Mouse (Mus musculus): ENCODE results near the gene Tm4sf1. TPM values are rescaled to one million over a fixed set of nuclear protein-coding genes. Genes with fewer than 3 reads are reported as not detected.

Tm4sf1 gene
- 115 TPM in 2 replicates for polyA plus RNA-seq (2014; fragmentation: Nextera tagmentation; extraction: Ambion mirVana)

DNA sequence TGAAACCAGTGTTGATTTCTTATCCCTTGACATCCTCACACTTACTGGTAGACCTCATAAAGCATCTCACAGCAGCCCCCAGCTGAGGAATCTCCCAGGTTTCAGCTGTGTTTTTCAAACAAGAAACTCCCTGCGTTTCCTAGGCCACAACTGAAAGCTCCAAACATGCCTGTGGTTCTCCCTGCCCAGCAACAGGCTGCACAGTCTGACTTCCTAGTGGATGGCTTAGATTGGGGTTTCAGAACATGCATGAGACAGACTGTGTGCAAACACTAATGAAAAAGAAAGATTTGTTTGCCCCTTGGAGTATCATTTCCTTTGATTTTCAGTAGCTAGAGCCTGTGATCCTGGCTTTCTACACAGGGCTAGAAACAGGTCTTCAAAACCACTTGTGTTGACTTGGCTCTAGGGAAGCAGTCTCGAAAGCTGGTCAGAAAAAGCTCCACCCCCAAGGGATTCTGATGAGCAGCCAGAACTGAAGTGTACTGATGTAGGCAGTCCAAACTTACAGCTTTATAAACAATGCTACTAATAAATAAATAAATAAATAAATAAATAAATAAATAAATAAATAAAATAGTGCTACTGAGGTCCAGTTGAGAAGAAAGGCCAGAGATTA is at the start of gene Tm4sf1:
Gene Tm4sf1, minus strand, starts transcription at position 68 of the 619 bp plus-strand sequence.
- 86% methylated on average over 2 of the region's 2 CpGs for whole genome bisulfite sequencing (ENCODE audit: insufficient replicate concordance)
- no peak within 1 kb of the TSS for H3K27ac ChIP-seq (ENCODE audit: low read depth, low read length)
- ATAC-seq (replicated peaks; ENCODE audit: insufficient number of reproducible peaks, low FRiP score, low TSS enrichment), result no peak
- no peaks in the 10 kb centered on the region for H3K4me1 ChIP-seq (ENCODE audit: control insufficient read depth, insufficient read depth, low read length)
- H3K9me3 ChIP-seq (replicated peaks; ENCODE audit: control insufficient read depth, low read length), result no peaks in the 10 kb centered on the region
- no peak within 1 kb of the TSS for H3K9ac ChIP-seq (ENCODE audit: low read depth, low read length)
- no peak within 1 kb of the TSS for H3K4me2 ChIP-seq
- no peak within 1 kb of the TSS for H3K4me3 ChIP-seq (ENCODE audit: low read depth, low read length)
- no peaks in the 10 kb centered on the region for H3K36me3 ChIP-seq (ENCODE audit: control insufficient read depth, insufficient read depth, low read length)
- no peaks in the 10 kb centered on the region for H3K27me3 ChIP-seq (ENCODE audit: control insufficient read depth, insufficient read depth, low read length)

DNA sequence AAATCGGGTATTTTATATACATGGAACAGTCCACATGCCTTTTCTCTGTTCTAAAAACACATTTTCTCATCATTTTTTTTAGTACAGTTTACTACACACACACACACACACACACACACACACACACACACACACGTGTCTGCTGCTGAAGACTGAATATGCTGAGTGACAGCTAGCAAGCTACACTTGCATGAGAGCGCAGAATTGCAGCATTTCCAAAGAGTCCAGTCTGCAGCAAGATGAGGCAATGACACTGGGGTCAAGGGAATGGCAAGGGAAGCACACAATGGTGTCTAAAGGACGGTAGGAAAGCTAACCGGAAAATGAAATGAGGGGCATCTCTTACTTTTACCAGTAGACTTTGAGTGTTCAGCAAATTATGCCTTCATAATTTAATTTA is 43.0 kb upstream of the Tm4sf1 start:
- no peaks in the 10 kb centered on the region for H3K36me3 ChIP-seq (ENCODE audit: control insufficient read depth, insufficient read depth, low read length)
- H3K27ac ChIP-seq (ENCODE audit: low read depth, low read length), result peak overlapping the region; percentile 41; the same call in 1 of the 2 replicates
- H3K9me3 ChIP-seq (replicated peaks; ENCODE audit: control insufficient read depth, low read length), result no peaks in the 10 kb centered on the region
- H3K9ac ChIP-seq (ENCODE audit: low read depth, low read length), result no peak overlapping the region
- H3K4me3 ChIP-seq (ENCODE audit: low read depth, low read length), result no peak overlapping the region
- no peak for ATAC-seq (replicated peaks; ENCODE audit: insufficient number of reproducible peaks, low FRiP score, low TSS enrichment)
- no peaks in the 10 kb centered on the region for H3K4me1 ChIP-seq (ENCODE audit: control insufficient read depth, insufficient read depth, low read length)
- H3K4me2 ChIP-seq, result no peak overlapping the region
- 73% methylated on average over 5 of the region's 5 CpGs for WGBS (ENCODE audit: insufficient replicate concordance)
- H3K27me3 ChIP-seq (ENCODE audit: control insufficient read depth, insufficient read depth, low read length), result no peaks in the 10 kb centered on the region

DNA sequence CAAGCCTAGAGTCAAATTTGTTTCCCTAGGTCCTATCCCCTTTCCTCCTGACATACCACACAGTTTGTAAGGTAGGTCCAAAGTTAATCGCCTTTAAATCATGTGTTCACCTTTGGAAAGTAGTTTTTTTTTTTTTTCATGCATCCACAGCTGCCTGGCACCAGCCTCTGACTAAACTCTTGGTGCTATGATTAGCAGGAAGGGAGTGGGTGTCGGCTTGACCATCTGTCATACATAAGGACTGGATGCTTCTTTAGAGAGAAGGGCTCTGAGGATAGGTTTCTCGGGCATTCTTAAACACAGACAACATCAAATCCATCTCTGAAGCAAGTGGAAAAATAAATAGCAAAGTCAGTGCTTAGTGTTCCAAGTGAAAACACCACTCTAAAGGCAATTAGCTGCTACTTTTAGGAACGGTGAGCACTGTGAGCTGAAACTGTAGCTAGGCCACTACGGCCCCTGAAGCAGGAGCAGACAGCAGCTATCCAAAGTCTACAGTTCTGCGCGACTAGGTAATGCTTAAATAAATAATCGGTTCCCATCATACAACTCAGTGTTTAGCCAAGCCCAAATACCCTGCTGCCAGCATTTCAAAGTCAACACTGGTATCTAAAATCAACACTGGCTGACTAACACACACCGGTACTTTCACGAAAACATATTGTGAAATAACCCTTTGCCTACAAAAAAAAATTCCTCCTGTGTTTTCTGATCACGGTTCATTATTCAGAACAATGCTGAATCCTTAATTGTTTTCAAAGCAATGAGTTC is 42.2 kb upstream of the Tm4sf1 start:
- Histone ChIP-seq H3K27ac (ENCODE audit: low read depth, low read length) (peak overlapping the region; percentile 55), H3K9ac (ENCODE audit: low read depth, low read length) (no peak overlapping the region), H3K4me1 (ENCODE audit: control insufficient read depth, insufficient read depth, low read length) (no peaks in the 10 kb centered on the region), H3K36me3 (ENCODE audit: control insufficient read depth, insufficient read depth, low read length) (no peaks in the 10 kb centered on the region), H3K4me2 (no peak overlapping the region), H3K27me3 (ENCODE audit: control insufficient read depth, insufficient read depth, low read length) (no peaks in the 10 kb centered on the region), H3K9me3 (replicated peaks; ENCODE audit: control insufficient read depth, low read length) (no peaks in the 10 kb centered on the region), H3K4me3 (ENCODE audit: low read depth, low read length) (no peak overlapping the region)
- ATAC-seq (replicated peaks; ENCODE audit: insufficient number of reproducible peaks, low FRiP score, low TSS enrichment), result no peak
- WGBS (ENCODE audit: insufficient replicate concordance), result 34% methylated on average over 11 of the region's 11 CpGs

DNA sequence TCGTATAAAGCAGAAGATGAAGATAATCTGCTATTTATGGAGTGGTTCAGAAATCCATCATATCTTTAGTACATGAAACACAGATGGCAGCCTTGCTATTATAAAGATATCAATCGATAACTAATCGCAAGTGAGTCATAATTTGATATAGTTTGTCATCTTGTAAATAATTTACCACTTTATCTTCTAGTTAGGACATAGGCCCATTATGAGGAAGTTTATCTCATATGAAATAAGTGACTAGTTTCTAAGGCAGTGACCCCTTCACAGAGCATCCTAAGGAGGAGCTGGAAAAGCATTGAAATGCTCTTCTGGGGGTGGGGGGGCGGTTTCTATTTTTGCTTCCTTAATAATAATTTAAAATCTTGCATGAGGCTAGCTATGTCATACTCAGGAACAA is 41.2 kb upstream of the Tm4sf1 start:
- no peaks in the 10 kb centered on the region for H3K36me3 ChIP-seq (ENCODE audit: control insufficient read depth, insufficient read depth, low read length)
- H3K4me3 ChIP-seq (ENCODE audit: low read depth, low read length), result no peak overlapping the region
- no peak overlapping the region for H3K27ac ChIP-seq (ENCODE audit: low read depth, low read length)
- no peak overlapping the region for H3K9ac ChIP-seq (ENCODE audit: low read depth, low read length)
- ATAC-seq (replicated peaks; ENCODE audit: insufficient number of reproducible peaks, low FRiP score, low TSS enrichment), result no peak
- H3K9me3 ChIP-seq (replicated peaks; ENCODE audit: control insufficient read depth, low read length), result no peaks in the 10 kb centered on the region
- H3K4me2 ChIP-seq, result no peak overlapping the region
- H3K27me3 ChIP-seq (ENCODE audit: control insufficient read depth, insufficient read depth, low read length), result no peaks in the 10 kb centered on the region
- H3K4me1 ChIP-seq (ENCODE audit: control insufficient read depth, insufficient read depth, low read length), result no peaks in the 10 kb centered on the region
- WGBS (ENCODE audit: insufficient replicate concordance), result 87% methylated on average over 4 of the region's 4 CpGs

DNA sequence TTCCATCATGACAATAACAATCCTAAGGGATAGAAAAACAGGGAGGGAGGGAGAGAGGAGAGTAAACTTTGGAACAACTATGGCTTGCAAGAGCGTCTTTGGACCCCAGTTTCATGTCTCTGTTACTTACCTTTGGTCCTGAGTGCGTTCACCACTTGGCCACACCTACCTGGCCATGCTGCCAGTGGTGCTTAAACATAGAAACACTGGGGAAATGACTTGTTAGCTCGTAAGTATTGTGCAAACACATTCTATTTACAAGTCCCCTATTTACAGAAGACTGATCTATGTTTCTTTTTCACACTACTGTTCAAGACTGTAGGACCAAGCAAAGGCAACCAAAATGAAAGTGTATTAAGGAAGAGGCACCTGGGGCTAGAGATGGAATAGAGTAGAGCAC is 39.5 kb upstream of the Tm4sf1 start:
- no peaks in the 10 kb centered on the region for H3K36me3 ChIP-seq (ENCODE audit: control insufficient read depth, insufficient read depth, low read length)
- no peak overlapping the region for H3K27ac ChIP-seq (ENCODE audit: low read depth, low read length)
- WGBS (ENCODE audit: insufficient replicate concordance), result 74% methylated on average over 3 of the region's 3 CpGs
- no peaks in the 10 kb centered on the region for H3K4me1 ChIP-seq (ENCODE audit: control insufficient read depth, insufficient read depth, low read length)
- no peak overlapping the region for H3K4me2 ChIP-seq
- no peak overlapping the region for H3K4me3 ChIP-seq (ENCODE audit: low read depth, low read length)
- H3K9ac ChIP-seq (ENCODE audit: low read depth, low read length), result no peak overlapping the region
- ATAC-seq (replicated peaks; ENCODE audit: insufficient number of reproducible peaks, low FRiP score, low TSS enrichment), result no peak
- H3K27me3 ChIP-seq (ENCODE audit: control insufficient read depth, insufficient read depth, low read length), result no peaks in the 10 kb centered on the region
- no peaks in the 10 kb centered on the region for H3K9me3 ChIP-seq (replicated peaks; ENCODE audit: control insufficient read depth, low read length)

DNA sequence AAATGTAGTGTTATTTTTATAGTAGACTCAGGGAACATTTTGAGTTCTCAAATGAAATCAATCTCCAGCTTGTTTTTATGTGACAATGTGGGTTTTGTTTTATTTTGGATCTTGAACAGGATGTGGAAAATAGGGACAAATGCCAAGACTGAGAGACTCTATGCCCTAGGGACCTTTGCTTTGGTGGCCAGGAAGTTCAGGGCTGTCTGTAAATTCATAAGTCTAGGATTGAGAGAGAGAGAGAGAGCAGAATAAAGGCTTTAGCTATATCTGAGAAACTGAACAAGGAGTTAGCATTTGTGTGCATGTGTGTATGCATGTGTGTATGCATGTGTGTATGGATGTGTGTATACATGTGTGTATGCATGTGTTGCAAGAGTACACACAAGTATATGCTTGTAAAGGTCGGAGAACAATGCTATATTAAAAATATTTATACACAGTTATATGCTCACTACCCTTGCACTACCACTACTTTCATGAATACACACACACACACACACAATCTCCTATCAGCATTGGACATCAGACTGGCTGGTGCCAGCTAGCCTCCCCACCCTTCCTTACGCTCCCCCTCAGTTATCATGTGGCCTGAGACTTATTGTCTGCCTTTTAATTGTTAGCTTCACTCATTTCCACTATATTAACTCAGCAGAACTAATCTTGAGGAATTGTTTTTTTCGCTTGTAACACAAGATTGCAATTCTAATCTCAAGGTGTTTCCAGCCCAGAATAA is 33.5 kb upstream of the Tm4sf1 start:
- Histone ChIP-seq H3K27me3 (ENCODE audit: control insufficient read depth, insufficient read depth, low read length) (no peaks in the 10 kb centered on the region), H3K9ac (ENCODE audit: low read depth, low read length) (no peak overlapping the region), H3K4me3 (ENCODE audit: low read depth, low read length) (no peak overlapping the region), H3K4me2 (no peak overlapping the region), H3K9me3 (replicated peaks; ENCODE audit: control insufficient read depth, low read length) (no peaks in the 10 kb centered on the region), H3K4me1 (ENCODE audit: control insufficient read depth, insufficient read depth, low read length) (no peaks in the 10 kb centered on the region), H3K27ac (ENCODE audit: low read depth, low read length) (peak overlapping the region; percentile 32; the same call in 1 of the 2 replicates), H3K36me3 (ENCODE audit: control insufficient read depth, insufficient read depth, low read length) (no peaks in the 10 kb centered on the region)
- WGBS (ENCODE audit: insufficient replicate concordance), result 58% methylated on average over 3 of the region's 3 CpGs
- ATAC-seq (replicated peaks; ENCODE audit: insufficient number of reproducible peaks, low FRiP score, low TSS enrichment), result no peak

DNA sequence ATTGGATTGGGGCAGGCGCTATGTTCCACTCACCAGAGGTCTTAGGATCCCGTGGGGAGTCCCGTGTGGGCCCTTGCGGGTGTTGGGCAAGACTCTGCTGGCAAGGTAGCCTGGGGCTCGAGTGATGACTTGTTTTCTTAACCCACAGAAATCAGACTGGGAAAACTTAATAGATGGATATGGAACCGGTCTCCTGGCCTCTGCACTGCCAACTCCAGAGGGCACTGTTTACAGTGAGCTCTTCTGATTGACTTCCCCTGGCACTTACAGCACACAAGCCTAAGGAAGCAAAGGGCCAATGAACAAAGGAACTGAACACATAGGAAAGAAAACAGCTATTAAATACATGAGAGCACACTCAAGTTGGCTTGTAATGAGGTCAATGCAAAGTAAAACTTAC is 26.2 kb upstream of the Tm4sf1 start:
- H3K27ac ChIP-seq (ENCODE audit: low read depth, low read length), result no peak overlapping the region
- no peak overlapping the region for H3K4me3 ChIP-seq (ENCODE audit: low read depth, low read length)
- H3K9me3 ChIP-seq (replicated peaks; ENCODE audit: control insufficient read depth, low read length), result no peaks in the 10 kb centered on the region; the same call in none of the 2 replicates
- no peaks in the 10 kb centered on the region for H3K36me3 ChIP-seq (ENCODE audit: control insufficient read depth, insufficient read depth, low read length)
- H3K4me2 ChIP-seq, result no peak overlapping the region
- no peak for ATAC-seq (replicated peaks; ENCODE audit: insufficient number of reproducible peaks, low FRiP score, low TSS enrichment)
- no peaks in the 10 kb centered on the region for H3K4me1 ChIP-seq (ENCODE audit: control insufficient read depth, insufficient read depth, low read length)
- WGBS (ENCODE audit: insufficient replicate concordance), result 79% methylated on average over 3 of the region's 6 CpGs
- no peaks in the 10 kb centered on the region for H3K27me3 ChIP-seq (ENCODE audit: control insufficient read depth, insufficient read depth, low read length)
- H3K9ac ChIP-seq (ENCODE audit: low read depth, low read length), result no peak overlapping the region

DNA sequence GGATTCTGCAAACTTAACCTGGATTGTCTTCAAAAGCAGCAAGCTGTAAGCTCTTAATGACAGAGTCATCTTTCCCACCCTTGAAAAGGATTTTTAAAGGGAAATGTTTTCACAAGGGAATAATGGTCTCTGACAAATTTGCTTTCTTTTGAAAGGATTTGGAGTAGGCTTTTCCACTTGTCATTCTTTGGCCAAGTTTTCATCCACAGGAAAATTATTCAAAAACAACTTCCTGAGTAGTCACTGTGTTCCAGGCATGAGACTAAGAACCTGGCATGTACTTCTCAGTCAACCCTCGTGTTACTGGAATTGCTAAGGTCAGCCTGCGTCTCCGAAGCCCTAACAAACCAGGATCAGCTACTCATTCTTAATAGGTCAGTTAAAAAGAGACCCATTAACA is 5.3 kb upstream of the Tm4sf1 start:
- H3K27ac ChIP-seq (ENCODE audit: low read depth, low read length), result no peak overlapping the region
- no peaks in the 10 kb centered on the region for H3K9me3 ChIP-seq (replicated peaks; ENCODE audit: control insufficient read depth, low read length)
- WGBS (ENCODE audit: insufficient replicate concordance), result 78% methylated on average over 3 of the region's 3 CpGs
- no peaks in the 10 kb centered on the region for H3K36me3 ChIP-seq (ENCODE audit: control insufficient read depth, insufficient read depth, low read length)
- H3K4me2 ChIP-seq, result no peak overlapping the region
- no peaks in the 10 kb centered on the region for H3K4me1 ChIP-seq (ENCODE audit: control insufficient read depth, insufficient read depth, low read length)
- no peak for ATAC-seq (replicated peaks; ENCODE audit: insufficient number of reproducible peaks, low FRiP score, low TSS enrichment)
- H3K27me3 ChIP-seq (ENCODE audit: control insufficient read depth, insufficient read depth, low read length), result no peaks in the 10 kb centered on the region
- H3K9ac ChIP-seq (ENCODE audit: low read depth, low read length), result no peak overlapping the region
- H3K4me3 ChIP-seq (ENCODE audit: low read depth, low read length), result no peak overlapping the region
